Comparison of ENCODE assay signal across 11 mouse cellular contexts in genomic region chr13:56678826-56679504, GRCm38 (mm10). TPM values are rescaled to one million over a fixed set of nuclear protein-coding genes. Genes with fewer than 3 reads are reported as not detected.
DNase-seq lines count a peak whose midpoint lies in the region; ATAC-seq and TF ChIP-seq lines count a peak whose summit lies in the region.
"Had no signal": no experiment of that assay in that cellular context is flagged by ENCODE, and none has a peak within 500 bp of the region (broad histone marks: within the 10 kb centered on the region; RNA-seq: fewer than 3 reads in every experiment).

No protein-coding gene starts in this region.

- no peaks in the 10 kb centered on the region for H3K9me3 ChIP-seq in lung, embryonic 15.5 days
- H3K9me3 ChIP-seq in limb, embryonic 10.5 days (replicated peaks) = no peaks in the 10 kb centered on the region

- H3K4me2 ChIP-seq in lung, embryonic 15.5 days = 0 out of 2 replicates have a peak overlapping the region, but pooled peaks have one; percentile 4

- H3K27ac ChIP-seq in lung, embryonic 15.5 days = peak overlapping the region; percentile 72
- H3K27ac ChIP-seq in brown adipose tissue, adult 24 weeks (replicated peaks; ENCODE audit: low read depth, low read length) = peak overlapping the region; percentile 13; the same call in 1 of the 2 replicates
- H3K27ac ChIP-seq in limb, embryonic 10.5 days = peak overlapping the region; percentile 72
- H3K27ac ChIP-seq: left cerebral cortex, adult 2 months had no signal

- H3K9ac ChIP-seq in lung, embryonic 15.5 days = no peak overlapping the region

- ATAC-seq in lung, embryonic 15.5 days (ENCODE audit: borderline replicate concordance, extremely low read depth, low FRiP score, low TSS enrichment) = peak; percentile 27; the same call in 1 of the 2 replicates

- 37% methylated on average over 10 of the region's 10 CpGs for WGBS in lung, embryonic 15.5 days
- WGBS in lung, adult 2 months = 36% methylated on average over 10 of the region's 10 CpGs
- WGBS in limb, embryonic 10.5 days = 25% methylated on average over 10 of the region's 10 CpGs

- H3K4me1 ChIP-seq in lung, embryonic 15.5 days = peaks cover 45% of the 10 kb centered on the region
- peaks cover 15% of the 10 kb centered on the region for H3K4me1 ChIP-seq in lung, adult 2 months (ENCODE audit: control insufficient read depth, insufficient read depth, low read length)
- H3K4me1 ChIP-seq in brown adipose tissue, adult 24 weeks (ENCODE audit: control insufficient read depth, insufficient read depth, insufficient read length, low read length) = peaks cover 23% of the 10 kb centered on the region
- H3K4me1 ChIP-seq in limb, embryonic 10.5 days = peaks cover 35% of the 10 kb centered on the region

- peak; percentile 31 for DNase-seq in gastrocnemius, postnatal 14 days
- no peak for DNase-seq in gastrocnemius, postnatal 36 days
- no peak for DNase-seq in lung, adult 2 months
- DNase-seq in limb, embryonic 10.5 days (ENCODE audit: low spot score) = no peak
- DNase-seq in retina, embryonic 14.5 days (ENCODE audit: low spot score) = no peak
- DNase-seq in adipocyte (ENCODE audit: low spot score) = no peak
- DNase-seq: gastrocnemius, postnatal 25 days; thymus, adult 2 months had no signal

- H3K27me3 ChIP-seq in lung, embryonic 15.5 days = no peaks in the 10 kb centered on the region
- no peaks in the 10 kb centered on the region for H3K27me3 ChIP-seq in limb, embryonic 10.5 days (ENCODE audit: low read depth, poor library complexity, severe bottlenecking)

- intact Hi-C loops in gastrocnemius, postnatal 14 days (cut with DNase I; ENCODE audit: low total_unique reads) = loop anchor here (10.0 kb wide), 1 partner anchor 1206 kb away; no protein-coding TSS in a partner anchor
- intact Hi-C loops in gastrocnemius, postnatal 36 days (cut with DNase I) = no loop called here

- no peaks in the 10 kb centered on the region for H3K36me3 ChIP-seq in lung, embryonic 15.5 days
- H3K36me3 ChIP-seq in limb, embryonic 10.5 days = no peaks in the 10 kb centered on the region

- TF ChIP-seq POLR2A in lung, adult 2 months (IDR thresholded peaks at IDR 0.05; ENCODE audit: borderline replicate concordance, extremely low read depth, low read depth, low read length) = no peak

- H3K4me3 ChIP-seq in lung, embryonic 15.5 days = no peak overlapping the region
- H3K4me3 ChIP-seq in lung, adult 2 months (replicated peaks; ENCODE audit: extremely low read depth, low read depth, low read length) = no peak overlapping the region
- H3K4me3 ChIP-seq in brown adipose tissue, adult 24 weeks (ENCODE audit: insufficient read depth, low read depth, low read length) = no peak overlapping the region
- H3K4me3 ChIP-seq in limb, embryonic 10.5 days = no peak overlapping the region
- H3K4me3 ChIP-seq: left cerebral cortex, adult 2 months had no signal

- no peak for TF ChIP-seq CTCF in lung, adult 2 months (IDR thresholded peaks at IDR 0.05; ENCODE audit: insufficient read depth, low read length)

RNA-seq across cellular contexts. Expression of gene Smad5, which starts 23.8 kb away (rescaled TPM):
- total RNA-seq in gastrocnemius, postnatal 14 days (2021) = 10 to 100 TPM; 21.5 to 24.5 TPM
- 10 to 100 TPM; 16.9 to 18.7 TPM for total RNA-seq in gastrocnemius, postnatal 36 days (2021)
- polyA plus RNA-seq in lung, embryonic 15.5 days (2015; fragmentation: Nextera tagmentation; extraction: Ambion mirVana) = 34.1 and 34.7 TPM in 2 replicates
- 20.3 and 27.1 TPM in 2 replicates for polyA plus RNA-seq in lung, adult 2 months (2012; rRNA removed)
- 14.3 and 21.8 TPM in 2 replicates for polyA plus RNA-seq in brown adipose tissue, adult 24 weeks (2012; ENCODE audit: insufficient read depth, insufficient read length, missing spikeins)
- polyA plus RNA-seq in limb, embryonic 10.5 days (2016; fragmentation: Nextera tagmentation; extraction: Ambion mirVana) = 42.1 and 52.3 TPM in 2 replicates

Comparison
In these comparisons a context has a peak if more than half of its experiments do, and no peak if none do; other contexts are left out.
1. H3K27ac ChIP-seq: peak in every context shown above with its lines; median percentile 72 in lung, embryonic 15.5 days; 72 in limb, embryonic 10.5 days; 13 in brown adipose tissue, adult 24 weeks.